Mouse (Mus musculus) forebrain, embryonic 10.5 days (tissue): ENCODE measurements at regions not wholly inside any gene's neighbourhood (a gene's known extent, or its start where the extent isn't known, plus 50 kb on each side); places are given as distances from the start of the nearest gene placed in this dataset.

Experiments
- DNase-seq: peaks from one replicate; pipeline ENCODE4 v3.0.0-alpha.2; 2017; ENCODE audit warnings: low spot score; ENCODE audit errors: extremely low spot score
- H3K27ac ChIP-seq: fragments of 300-500 bp; sonication (generic); 2 replicates; pipeline ENCODE4 v1.5.1; 2016; ENCODE audit warnings: mild to moderate bottlenecking
- H3K27me3 ChIP-seq: fragments of 300-500 bp; sonication (generic); 2 replicates; pipeline ENCODE4 v1.6.1; 2016; ENCODE audit warnings: mild to moderate bottlenecking; ENCODE audit not compliant: poor library complexity, severe bottlenecking
- H3K36me3 ChIP-seq: fragments of 300-500 bp; sonication (generic); replicated peaks from 2 replicates; pipeline ENCODE4 v1.6.1; 2016; ENCODE audit warnings: mild to moderate bottlenecking, moderate library complexity
- H3K4me1 ChIP-seq: fragments of 300-500 bp; sonication (generic); 2 replicates; pipeline ENCODE4 v1.6.1; 2016
- H3K4me3 ChIP-seq: fragments of 300-500 bp; sonication (generic); 2 replicates; pipeline ENCODE4 v1.5.1; 2016; ENCODE audit warnings: mild to moderate bottlenecking, moderate library complexity
- H3K9me3 ChIP-seq: fragments of 300-500 bp; sonication (generic); 2 replicates; pipeline ENCODE4 v1.6.1; 2016; ENCODE audit warnings: mild to moderate bottlenecking, moderate library complexity
- WGBS: fragments of 180-500 bp; shearing (Covaris S2); methylation state at CpG from one replicate; pipeline ENCODE4 v1.1.7; 2016; 5-methylcytosine and 5-hydroxymethylcytosine counted together

- Histone ChIP-seq H3K27ac (no peak overlapping the region), H3K4me1 (peaks cover 21% of the 10 kb centered on the region), H3K27me3 (no peaks in the 10 kb centered on the region), H3K4me3 (no peak overlapping the region), H3K36me3 (no peaks in the 10 kb centered on the region), H3K9me3 (no peaks in the 10 kb centered on the region)
- DNase-seq, result no peak
- 91% methylated on average over 6 of the region's 6 CpGs for WGBS
These were observed 49.9 kb upstream of the Eed start for GRCm38 (mm10) chr7:90030486-90031250.

DNA sequence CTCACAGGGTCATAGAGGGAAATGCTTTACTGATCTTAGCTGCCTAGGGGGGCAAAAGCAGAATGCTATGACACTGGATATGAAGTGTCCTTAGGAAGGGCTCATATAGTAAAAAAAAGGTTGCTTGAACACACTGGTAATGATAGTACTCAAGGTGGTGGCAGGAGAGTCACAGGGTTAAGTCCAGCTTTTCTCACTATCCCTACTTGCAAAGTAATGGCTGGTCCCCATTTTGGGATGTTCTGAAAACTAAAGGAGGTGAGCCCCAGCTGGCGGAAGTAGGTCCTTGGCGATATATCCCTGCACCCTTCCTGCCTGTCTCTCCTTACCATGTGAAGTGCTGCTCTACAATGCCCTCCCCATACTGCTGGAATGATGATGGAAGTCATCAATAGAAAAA lies 52.3 kb upstream of the Eed start:
- Histone ChIP-seq H3K27ac (no peak overlapping the region), H3K4me1 (peaks cover 21% of the 10 kb centered on the region), H3K27me3 (no peaks in the 10 kb centered on the region), H3K4me3 (no peak overlapping the region), H3K36me3 (no peaks in the 10 kb centered on the region), H3K9me3 (no peaks in the 10 kb centered on the region)
- DNase-seq, result no peak
- WGBS, result 90% methylated on average over 2 of the region's 2 CpGs

DNA sequence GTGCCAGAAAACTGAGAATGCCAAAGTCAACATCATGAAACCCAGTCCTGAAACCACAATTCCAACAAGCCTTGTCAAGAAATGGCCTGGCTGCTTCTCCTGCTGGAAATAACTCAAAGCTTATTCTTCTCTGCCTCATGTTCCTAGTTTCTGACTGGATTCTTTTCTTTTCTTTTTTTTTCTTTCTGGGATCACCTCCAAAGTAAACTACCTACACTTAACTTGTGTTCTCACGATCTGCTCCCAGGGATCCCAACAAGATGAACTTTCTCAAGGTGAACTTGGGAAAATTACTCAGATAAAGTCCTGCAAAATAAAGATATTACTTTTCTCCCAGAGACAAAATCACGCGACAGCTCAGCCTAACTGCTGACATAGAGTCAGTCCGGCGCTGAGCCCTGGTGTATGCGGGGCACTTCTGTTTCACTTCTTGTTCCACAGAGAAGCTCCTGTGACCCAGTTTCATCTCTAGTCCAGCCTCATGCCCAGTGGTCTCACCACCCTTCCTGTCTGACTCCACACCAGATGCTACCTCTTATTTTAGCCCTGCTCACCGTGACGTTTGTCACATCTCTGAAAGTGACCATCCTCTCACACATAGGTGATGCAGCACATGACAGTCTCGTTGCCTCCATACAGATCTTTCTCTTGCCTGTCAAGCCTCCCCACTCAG lies 53.0 kb upstream of the Eed start:
- WGBS, result 94% methylated on average over 9 of the region's 9 CpGs
- Histone ChIP-seq H3K4me1 (peaks cover 18% of the 10 kb centered on the region), H3K4me3 (no peak overlapping the region), H3K27me3 (no peaks in the 10 kb centered on the region), H3K27ac (no peak overlapping the region), H3K9me3 (no peaks in the 10 kb centered on the region), H3K36me3 (no peaks in the 10 kb centered on the region)
- DNase-seq, result no peak

DNA sequence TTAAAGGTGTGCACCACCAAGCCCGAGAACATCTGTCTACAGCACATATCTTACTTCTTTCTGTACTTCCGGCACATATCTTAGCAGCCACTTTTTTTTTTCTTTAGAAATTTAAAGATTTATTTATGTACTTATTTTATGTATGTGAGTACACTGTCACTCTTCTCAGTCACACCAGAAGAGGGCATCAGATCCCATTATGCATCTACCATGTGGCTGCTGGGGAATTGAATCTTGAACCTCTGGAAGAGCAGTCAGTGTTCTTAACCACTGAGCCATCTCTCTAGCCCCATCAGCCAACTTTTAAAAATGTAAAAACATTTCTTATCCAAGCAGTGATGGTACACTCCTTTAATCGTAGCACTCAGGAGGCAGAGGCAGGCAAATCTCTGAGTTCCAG lies 53.7 kb upstream of the Eed start:
- H3K36me3 ChIP-seq, result no peaks in the 10 kb centered on the region
- no peaks in the 10 kb centered on the region for H3K9me3 ChIP-seq
- peaks cover 11% of the 10 kb centered on the region for H3K4me1 ChIP-seq
- no peaks in the 10 kb centered on the region for H3K27me3 ChIP-seq
- DNase-seq, result no peak
- no peak overlapping the region for H3K27ac ChIP-seq
- H3K4me3 ChIP-seq, result no peak overlapping the region
- WGBS, result 92% methylated on average over 3 of the region's 3 CpGs

DNA sequence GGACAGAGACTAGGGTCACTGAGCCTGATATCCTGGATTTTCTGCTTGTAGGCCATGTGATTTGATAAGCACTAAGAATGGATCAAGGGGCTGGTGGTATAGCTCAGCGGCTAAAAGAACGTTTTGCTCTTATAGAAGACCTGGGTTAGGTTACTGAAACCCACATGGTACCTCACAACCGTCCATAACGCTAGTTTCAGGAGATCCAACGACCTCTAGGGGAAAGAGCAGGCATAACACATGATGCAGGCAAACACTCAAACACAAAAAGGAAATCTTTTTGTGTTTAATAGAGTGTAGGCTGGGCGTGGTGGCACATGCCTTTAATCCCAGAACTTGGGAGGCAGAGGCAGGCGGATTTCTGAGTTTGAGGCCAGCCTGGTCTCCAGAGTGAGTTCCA lies 54.6 kb upstream of the Eed start:
- Histone ChIP-seq H3K4me3 (no peak overlapping the region), H3K27me3 (no peaks in the 10 kb centered on the region), H3K9me3 (no peaks in the 10 kb centered on the region), H3K36me3 (no peaks in the 10 kb centered on the region), H3K4me1 (peaks cover 2% of the 10 kb centered on the region), H3K27ac (no peak overlapping the region)
- 76% methylated on average over 7 of the region's 7 CpGs for WGBS
- DNase-seq, result no peak

DNA sequence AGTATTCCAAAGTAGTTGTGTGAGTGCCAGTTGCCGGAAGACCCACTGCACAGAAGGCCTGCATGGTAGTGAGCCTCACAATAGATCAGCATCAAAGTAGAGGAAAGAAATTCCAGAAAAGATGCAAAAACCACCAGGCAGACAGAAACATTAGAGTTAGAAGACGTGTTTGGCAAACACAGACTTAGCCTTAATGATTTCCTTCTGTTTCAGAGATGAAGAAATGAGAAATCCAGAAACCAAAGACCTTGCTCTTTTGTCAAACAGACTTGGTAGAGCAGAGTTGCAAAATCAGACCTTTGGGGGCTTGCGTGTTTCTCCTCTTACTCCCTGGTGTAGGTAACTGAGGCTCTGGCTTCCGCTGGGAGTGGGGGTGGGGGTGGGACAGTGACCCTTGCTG lies 57.0 kb upstream of the Eed start:
- Histone ChIP-seq H3K4me3 (no peak overlapping the region), H3K36me3 (no peaks in the 10 kb centered on the region), H3K27ac (no peak overlapping the region), H3K4me1 (peaks cover 19% of the 10 kb centered on the region), H3K27me3 (no peaks in the 10 kb centered on the region), H3K9me3 (no peaks in the 10 kb centered on the region)
- 89% methylated on average over 4 of the region's 4 CpGs for WGBS
- no peak for DNase-seq

DNA sequence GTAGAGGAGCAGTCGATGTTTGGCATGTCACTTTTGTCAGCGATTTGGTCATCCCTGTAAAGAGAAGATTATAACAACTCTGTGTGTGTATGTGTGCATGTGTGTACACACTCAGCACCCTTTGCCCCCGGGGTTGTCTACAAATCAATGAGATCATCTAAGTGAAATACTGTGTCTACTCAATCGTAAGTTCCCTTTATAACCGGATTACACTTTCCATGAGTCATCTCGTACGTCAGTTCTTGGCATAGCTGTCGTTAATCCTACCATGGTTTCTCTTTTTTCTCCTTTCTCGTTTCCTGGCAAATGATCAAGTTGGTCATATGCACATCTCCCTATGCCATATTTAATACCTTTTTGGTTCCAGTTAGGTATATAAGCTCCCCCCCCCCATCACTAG lies 58.7 kb upstream of the Eed start:
- Histone ChIP-seq H3K27me3 (no peaks in the 10 kb centered on the region), H3K27ac (no peak overlapping the region), H3K36me3 (no peaks in the 10 kb centered on the region), H3K9me3 (no peaks in the 10 kb centered on the region), H3K4me1 (peaks cover 19% of the 10 kb centered on the region), H3K4me3 (no peak overlapping the region)
- no peak for DNase-seq
- WGBS, result 84% methylated on average over 9 of the region's 9 CpGs

DNA sequence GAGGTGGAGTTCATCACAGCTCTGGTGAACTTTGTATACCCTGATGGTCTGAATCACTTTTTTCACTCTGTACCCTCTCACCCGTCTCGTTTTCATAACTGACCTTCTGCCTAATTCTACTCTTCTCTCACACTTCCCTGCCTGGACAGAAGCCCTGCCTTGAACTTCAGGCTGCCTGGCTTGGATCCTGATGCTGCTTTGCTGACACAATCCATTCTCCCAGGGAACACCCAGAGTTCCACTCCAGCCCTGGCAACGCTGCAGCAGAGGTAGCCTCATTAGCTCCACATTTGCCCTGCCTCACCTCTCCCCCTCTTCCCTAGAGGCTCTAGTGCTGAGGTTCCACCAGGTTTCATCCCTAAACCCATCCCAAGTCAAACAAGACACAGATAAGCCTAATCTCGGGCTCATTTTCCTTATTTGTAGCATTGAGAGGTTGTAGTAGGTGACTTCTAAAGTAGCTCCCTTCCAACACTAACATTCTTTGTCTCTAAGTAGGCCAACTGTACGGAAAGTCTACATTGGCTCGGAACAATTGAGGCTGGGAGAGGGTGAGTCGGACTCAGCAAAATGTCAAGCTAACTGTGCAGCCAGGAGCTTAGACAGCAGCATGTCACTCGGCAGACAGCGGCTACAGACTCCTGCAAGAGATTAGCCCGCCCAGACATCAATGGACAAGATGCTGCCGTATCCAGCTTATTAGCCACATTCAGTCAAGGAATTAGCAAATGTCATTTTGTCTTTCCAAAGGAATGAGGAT lies 60.0 kb upstream of the Eed start:
- Histone ChIP-seq H3K9me3 (no peaks in the 10 kb centered on the region), H3K27me3 (no peaks in the 10 kb centered on the region), H3K4me3 (no peak overlapping the region), H3K36me3 (no peaks in the 10 kb centered on the region), H3K27ac (no peak overlapping the region), H3K4me1 (peaks cover 19% of the 10 kb centered on the region)
- no peak for DNase-seq
- 72% methylated on average over 11 of the region's 11 CpGs for WGBS

DNA sequence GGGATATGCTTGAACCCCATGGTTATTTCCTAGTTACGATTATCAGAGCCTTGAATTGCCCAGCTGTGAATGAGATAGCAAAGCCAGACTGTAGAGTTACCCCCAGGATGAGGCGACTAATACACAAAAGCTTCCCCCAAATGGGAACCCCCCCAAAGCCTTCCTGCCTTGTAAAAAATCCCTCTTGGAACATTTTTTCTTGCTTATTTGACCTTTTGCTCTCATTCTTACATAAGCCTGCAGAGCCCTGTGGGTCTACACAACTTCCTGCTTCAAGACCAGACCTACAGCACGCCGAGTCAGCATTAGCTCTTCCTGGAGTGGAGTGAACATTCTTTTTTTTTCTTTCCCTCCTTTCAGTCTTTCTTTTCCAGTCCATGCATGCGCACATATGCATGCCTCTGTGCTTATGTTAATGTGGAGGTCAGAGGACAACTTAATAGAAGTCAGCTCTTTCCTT lies 60.8 kb upstream of the Eed start:
- H3K27me3 ChIP-seq, result no peaks in the 10 kb centered on the region
- DNase-seq, result no peak
- peaks cover 19% of the 10 kb centered on the region for H3K4me1 ChIP-seq
- WGBS, result 79% methylated on average over 5 of the region's 5 CpGs
- no peaks in the 10 kb centered on the region for H3K36me3 ChIP-seq
- peak overlapping the region; percentile 44; the same call in 1 of the 2 replicates for H3K27ac ChIP-seq
- H3K9me3 ChIP-seq, result no peaks in the 10 kb centered on the region
- no peak overlapping the region for H3K4me3 ChIP-seq

DNA sequence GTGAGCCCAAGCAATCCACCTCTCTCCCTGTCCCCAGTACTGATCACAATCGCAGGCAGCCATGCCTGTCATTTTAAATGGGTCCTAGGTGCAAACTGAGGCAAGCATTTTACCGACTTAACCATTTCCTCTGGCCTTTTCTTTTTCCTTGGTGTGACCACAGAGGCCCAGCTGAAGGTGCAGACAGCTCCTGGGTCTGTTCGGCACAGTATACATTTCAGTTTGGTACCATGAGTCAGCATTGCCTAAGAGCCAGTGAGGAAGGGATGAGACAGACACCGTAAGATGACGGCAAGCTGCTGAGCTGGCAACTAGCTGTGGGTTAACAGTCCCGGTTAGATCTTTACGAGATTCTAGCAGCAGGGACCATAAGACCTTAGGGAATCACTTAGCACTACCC lies 61.6 kb upstream of the Eed start:
- peaks cover 19% of the 10 kb centered on the region for H3K4me1 ChIP-seq
- H3K4me3 ChIP-seq, result no peak overlapping the region
- no peaks in the 10 kb centered on the region for H3K27me3 ChIP-seq
- H3K36me3 ChIP-seq, result no peaks in the 10 kb centered on the region
- 0 out of 2 replicates have a peak overlapping the region, but pooled peaks have one; percentile 9 for H3K27ac ChIP-seq
- H3K9me3 ChIP-seq, result no peaks in the 10 kb centered on the region
- WGBS, result 82% methylated on average over 7 of the region's 7 CpGs
- DNase-seq, result no peak

DNA sequence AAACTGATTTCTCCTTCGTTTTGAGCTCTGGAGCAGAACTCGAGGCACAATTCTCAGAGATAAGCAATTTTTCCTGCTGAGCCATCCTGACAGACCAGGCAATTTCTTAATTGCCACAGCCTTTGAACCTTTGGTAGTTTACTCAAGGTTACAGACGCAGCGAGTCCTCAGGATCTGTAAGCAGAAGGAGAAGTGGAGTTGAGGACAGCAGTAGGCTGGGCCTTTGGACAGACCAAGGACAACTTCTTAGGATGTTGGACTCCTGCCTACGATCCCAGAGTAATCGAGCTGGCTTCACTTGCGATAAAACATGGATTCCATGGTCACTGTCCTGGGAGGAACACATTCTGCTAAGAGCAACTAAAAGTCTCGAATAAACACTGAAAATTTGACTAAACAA lies 62.7 kb upstream of the Eed start:
- no peaks in the 10 kb centered on the region for H3K27me3 ChIP-seq
- 93% methylated on average over 8 of the region's 8 CpGs for whole genome bisulfite sequencing
- no peak overlapping the region for H3K27ac ChIP-seq
- no peak overlapping the region for H3K4me3 ChIP-seq
- peaks cover 22% of the 10 kb centered on the region for H3K4me1 ChIP-seq
- no peaks in the 10 kb centered on the region for H3K36me3 ChIP-seq
- H3K9me3 ChIP-seq, result no peaks in the 10 kb centered on the region
- no peak for DNase-seq

GRCm38 (mm10) chr7:90044100-90044698 lies 63.4 kb upstream of the Eed start:
- Histone ChIP-seq H3K36me3 (no peaks in the 10 kb centered on the region), H3K27ac (no peak overlapping the region), H3K9me3 (no peaks in the 10 kb centered on the region), H3K27me3 (no peaks in the 10 kb centered on the region), H3K4me3 (no peak overlapping the region), H3K4me1 (peaks cover 22% of the 10 kb centered on the region)
- 92% methylated on average over 4 of the region's 4 CpGs for WGBS
- DNase-seq, result no peak
